Mouse (Mus musculus): ENCODE measurements at regions not wholly inside any gene's neighbourhood (a gene's known extent, or its start where the extent isn't known, plus 50 kb on each side); places are given as distances from the start of the nearest gene placed in this dataset.

GRCm38 (mm10) chr11:27221956-27222355, 628.2 kb upstream of the Vrk2 start:
- Histone ChIP-seq H3K36me3 (ENCODE audit: control insufficient read depth, insufficient read depth, low read length, poor library complexity, severe bottlenecking) (no peaks in the 10 kb centered on the region), H3K9ac (ENCODE audit: low read depth, poor library complexity, severe bottlenecking) (no peak overlapping the region), H3K4me1 (ENCODE audit: control insufficient read depth, insufficient read depth, low read length) (no peaks in the 10 kb centered on the region), H3K27me3 (ENCODE audit: control insufficient read depth, insufficient read depth, low read length, poor library complexity, severe bottlenecking) (no peaks in the 10 kb centered on the region), H3K27ac (ENCODE audit: insufficient read depth, low read length) (peak overlapping the region; percentile 19; the same call in 1 of the 2 replicates), H3K9me3 (replicated peaks; ENCODE audit: control insufficient read depth, insufficient read depth, low read length, poor library complexity, severe bottlenecking) (peaks cover 18% of the 10 kb centered on the region), H3K4me3 (ENCODE audit: low read depth, low read length) (no peak overlapping the region)
- TF ChIP-seq EP300 (IDR thresholded peaks at IDR 0.05; ENCODE audit: insufficient read depth, low read depth, low read length) (no peak), CTCF (IDR thresholded peaks at IDR 0.05; ENCODE audit: low read depth, low read length) (no peak), POLR2A (IDR thresholded peaks at IDR 0.05; ENCODE audit: insufficient read depth, low read length) (no peak)

- Histone ChIP-seq H3K4me3 (ENCODE audit: low read depth, low read length) (no peak overlapping the region), H3K4me1 (ENCODE audit: control insufficient read depth, insufficient read depth, low read length) (peaks cover 7% of the 10 kb centered on the region), H3K9ac (ENCODE audit: low read depth, poor library complexity, severe bottlenecking) (no peak overlapping the region), H3K9me3 (replicated peaks; ENCODE audit: control insufficient read depth, insufficient read depth, low read length, poor library complexity, severe bottlenecking) (peaks cover 9% of the 10 kb centered on the region), H3K36me3 (ENCODE audit: control insufficient read depth, insufficient read depth, low read length, poor library complexity, severe bottlenecking) (no peaks in the 10 kb centered on the region), H3K27ac (ENCODE audit: insufficient read depth, low read length) (no peak overlapping the region), H3K27me3 (ENCODE audit: control insufficient read depth, insufficient read depth, low read length, poor library complexity, severe bottlenecking) (no peaks in the 10 kb centered on the region)
- no peak for TF ChIP-seq CTCF (IDR thresholded peaks at IDR 0.05; ENCODE audit: low read depth, low read length)
- no peak for TF ChIP-seq EP300 (IDR thresholded peaks at IDR 0.05; ENCODE audit: insufficient read depth, low read depth, low read length)
- TF ChIP-seq POLR2A (IDR thresholded peaks at IDR 0.05; ENCODE audit: insufficient read depth, low read length): no peak
Observed at GRCm38 (mm10) chr11:27219715-27220699, 626.2 kb upstream of the Vrk2 start.

GRCm38 (mm10) chr11:27215752-27216151, 622.0 kb upstream of the Vrk2 start:
- Histone ChIP-seq H3K9me3 (replicated peaks; ENCODE audit: control insufficient read depth, insufficient read depth, low read length, poor library complexity, severe bottlenecking) (no peaks in the 10 kb centered on the region), H3K4me1 (ENCODE audit: control insufficient read depth, insufficient read depth, low read length) (peaks cover 7% of the 10 kb centered on the region), H3K9ac (ENCODE audit: low read depth, poor library complexity, severe bottlenecking) (no peak overlapping the region), H3K27me3 (ENCODE audit: control insufficient read depth, insufficient read depth, low read length, poor library complexity, severe bottlenecking) (no peaks in the 10 kb centered on the region), H3K36me3 (ENCODE audit: control insufficient read depth, insufficient read depth, low read length, poor library complexity, severe bottlenecking) (no peaks in the 10 kb centered on the region), H3K27ac (ENCODE audit: insufficient read depth, low read length) (no peak overlapping the region), H3K4me3 (ENCODE audit: low read depth, low read length) (no peak overlapping the region)
- TF ChIP-seq POLR2A (IDR thresholded peaks at IDR 0.05; ENCODE audit: insufficient read depth, low read length): no peak
- TF ChIP-seq CTCF (IDR thresholded peaks at IDR 0.05; ENCODE audit: low read depth, low read length): no peak
- TF ChIP-seq EP300 (IDR thresholded peaks at IDR 0.05; ENCODE audit: insufficient read depth, low read depth, low read length): no peak

DNA sequence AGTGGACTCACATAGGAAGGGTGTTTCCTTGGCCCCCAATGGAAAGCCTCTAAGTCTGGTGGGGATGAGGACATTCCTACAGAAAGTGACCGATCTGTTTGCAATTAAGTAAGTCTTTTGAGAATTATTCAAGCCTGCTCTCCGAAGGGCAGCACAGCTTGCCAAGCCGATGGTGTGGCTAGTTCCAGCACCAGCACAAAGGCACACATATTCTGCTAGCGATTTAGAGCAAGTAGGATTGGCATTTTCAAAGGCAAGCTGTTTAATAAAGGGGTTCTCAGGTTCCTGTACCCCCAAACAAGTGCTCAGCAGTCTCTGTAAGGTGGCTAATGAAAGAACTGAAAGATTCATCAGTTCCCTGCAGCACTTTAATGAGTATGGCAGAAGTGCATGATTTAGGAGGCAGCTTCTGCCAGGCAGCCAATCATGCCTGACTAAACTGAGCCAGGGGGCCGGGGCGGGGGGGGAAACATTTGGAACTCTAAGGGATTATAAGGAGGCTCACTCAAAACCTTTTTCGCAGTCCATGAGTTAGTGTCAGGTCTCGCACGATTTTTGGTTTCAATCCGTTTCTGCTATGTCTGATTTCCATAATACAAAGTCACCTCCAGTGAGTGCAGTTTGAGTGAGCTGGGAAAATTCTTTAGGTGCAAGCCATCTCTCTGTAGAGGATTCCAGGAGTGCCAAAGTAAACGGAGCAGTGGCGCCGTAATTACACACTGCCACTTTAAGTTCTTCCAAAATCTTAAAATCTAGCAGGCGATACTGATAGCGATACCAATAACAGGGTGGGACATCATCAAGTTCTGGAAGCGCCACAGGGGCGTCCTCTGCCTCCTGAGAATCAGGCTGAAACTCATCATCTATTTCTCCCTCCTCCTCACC, 609.8 kb upstream of the Vrk2 start:
- no peak overlapping the region for H3K27ac ChIP-seq (ENCODE audit: insufficient read depth, low read length)
- H3K9me3 ChIP-seq (replicated peaks; ENCODE audit: control insufficient read depth, insufficient read depth, low read length, poor library complexity, severe bottlenecking): peaks cover 22% of the 10 kb centered on the region
- no peak overlapping the region for H3K4me3 ChIP-seq (ENCODE audit: low read depth, low read length)
- no peak overlapping the region for H3K9ac ChIP-seq (ENCODE audit: low read depth, poor library complexity, severe bottlenecking)
- TF ChIP-seq POLR2A (IDR thresholded peaks at IDR 0.05; ENCODE audit: insufficient read depth, low read length) (no peak), EP300 (IDR thresholded peaks at IDR 0.05; ENCODE audit: insufficient read depth, low read depth, low read length) (no peak), CTCF (IDR thresholded peaks at IDR 0.05; ENCODE audit: low read depth, low read length) (no peak)
- no peaks in the 10 kb centered on the region for H3K4me1 ChIP-seq (ENCODE audit: control insufficient read depth, insufficient read depth, low read length)
- H3K36me3 ChIP-seq (ENCODE audit: control insufficient read depth, insufficient read depth, low read length, poor library complexity, severe bottlenecking): no peaks in the 10 kb centered on the region
- H3K27me3 ChIP-seq (ENCODE audit: control insufficient read depth, insufficient read depth, low read length, poor library complexity, severe bottlenecking): no peaks in the 10 kb centered on the region

DNA sequence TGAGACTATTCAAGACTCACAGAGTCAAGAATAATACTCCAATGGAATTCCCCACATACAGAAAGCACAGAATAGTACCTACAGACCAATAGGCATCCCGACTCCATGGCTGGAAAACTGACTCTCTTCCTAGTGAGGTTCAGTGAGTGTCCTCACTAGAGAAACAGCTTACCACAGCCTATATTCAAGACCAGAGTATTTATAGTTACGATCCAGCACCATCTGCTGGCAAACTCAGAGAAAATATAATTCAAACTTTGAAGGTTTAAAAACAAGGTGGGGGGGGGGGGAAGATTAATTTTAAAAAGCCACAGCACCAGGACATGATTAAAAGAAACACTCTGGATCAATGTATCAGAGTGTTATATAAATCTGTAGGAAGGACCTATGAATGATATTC, 590.2 kb upstream of the Vrk2 start:
- Histone ChIP-seq H3K27ac (ENCODE audit: insufficient read depth, low read length) (no peak overlapping the region), H3K9me3 (replicated peaks; ENCODE audit: control insufficient read depth, insufficient read depth, low read length, poor library complexity, severe bottlenecking) (no peaks in the 10 kb centered on the region), H3K27me3 (ENCODE audit: control insufficient read depth, insufficient read depth, low read length, poor library complexity, severe bottlenecking) (no peaks in the 10 kb centered on the region), H3K4me1 (ENCODE audit: control insufficient read depth, insufficient read depth, low read length) (no peaks in the 10 kb centered on the region), H3K36me3 (ENCODE audit: control insufficient read depth, insufficient read depth, low read length, poor library complexity, severe bottlenecking) (no peaks in the 10 kb centered on the region), H3K9ac (ENCODE audit: low read depth, poor library complexity, severe bottlenecking) (no peak overlapping the region), H3K4me3 (ENCODE audit: low read depth, low read length) (no peak overlapping the region)
- TF ChIP-seq CTCF (IDR thresholded peaks at IDR 0.05; ENCODE audit: low read depth, low read length): no peak
- TF ChIP-seq EP300 (IDR thresholded peaks at IDR 0.05; ENCODE audit: insufficient read depth, low read depth, low read length): no peak
- TF ChIP-seq POLR2A (IDR thresholded peaks at IDR 0.05; ENCODE audit: insufficient read depth, low read length): no peak

All from ES-Bruce4 (cell line).